Mouse (Mus musculus) embryo, embryonic 10.5 days (tissue): ENCODE results near the gene Tspyl4.

Source experiments
- DNase-seq: peaks from one replicate; pipeline ENCODE4 v3.0.0-alpha.2; 2015; ENCODE audit warnings: low spot score

The Tspyl4 gene

DNA sequence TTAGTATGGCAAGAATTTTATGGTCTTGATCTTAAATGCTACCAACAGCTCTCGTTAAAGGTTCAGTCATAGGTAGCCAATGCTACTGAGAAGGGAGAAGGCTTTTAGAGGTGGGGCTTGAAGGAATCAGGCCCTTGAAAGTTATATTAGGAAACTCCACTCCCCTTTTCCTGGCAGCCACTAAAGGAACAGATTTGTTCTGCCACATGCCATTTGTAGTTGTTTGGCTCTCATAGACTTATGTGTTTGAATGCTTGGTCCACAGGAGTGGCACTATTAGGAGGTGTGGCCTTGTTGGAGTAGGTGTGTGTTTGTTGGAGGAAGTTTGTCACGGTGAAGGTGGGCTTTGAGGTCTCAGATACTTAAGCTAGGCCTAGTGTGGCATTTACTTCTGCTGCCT is 23.6 kb downstream of the Tspyl4 start:
- DNase-seq: no peak

DNA sequence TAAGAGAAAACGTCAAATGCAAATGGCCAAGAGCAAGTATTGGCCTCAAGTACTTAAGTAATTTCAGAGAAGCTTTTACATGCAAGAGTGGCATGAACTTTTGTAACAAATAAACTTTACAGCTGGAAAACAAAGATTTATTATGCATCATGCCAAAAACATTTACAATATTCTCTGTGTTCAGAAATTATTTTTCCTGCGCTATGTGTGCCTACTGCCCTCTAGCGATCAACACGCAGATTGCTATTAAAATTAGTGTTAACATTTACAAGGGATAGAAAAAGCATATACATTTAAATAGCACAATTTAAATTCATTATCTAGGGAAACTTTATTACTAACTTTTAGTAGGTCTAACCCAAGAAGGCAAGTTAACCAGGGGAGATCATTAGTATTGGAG is 29.5 kb downstream of the Tspyl4 start:
- peak; percentile 53 for DNase-seq

DNA sequence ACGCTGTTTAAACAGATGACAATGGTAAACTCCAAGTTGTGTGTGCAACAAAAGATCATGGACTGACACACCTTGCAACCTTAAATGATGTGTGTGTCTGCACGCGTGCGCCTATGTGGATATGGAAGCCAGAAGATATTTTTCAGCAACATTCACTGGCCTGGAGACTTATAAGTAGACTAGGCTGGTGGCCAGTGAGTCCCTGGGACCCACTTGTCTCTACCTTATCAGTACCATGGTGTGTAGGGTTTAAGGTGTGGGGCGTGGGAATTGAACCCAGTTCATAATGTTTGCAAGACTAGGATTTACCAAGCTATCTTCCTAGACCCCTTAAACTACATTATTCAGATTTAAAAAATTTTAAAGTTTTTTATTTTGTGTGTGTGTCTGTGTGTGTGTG is 29.9 kb downstream of the Tspyl4 start:
- DNase-seq: no peak

DNA sequence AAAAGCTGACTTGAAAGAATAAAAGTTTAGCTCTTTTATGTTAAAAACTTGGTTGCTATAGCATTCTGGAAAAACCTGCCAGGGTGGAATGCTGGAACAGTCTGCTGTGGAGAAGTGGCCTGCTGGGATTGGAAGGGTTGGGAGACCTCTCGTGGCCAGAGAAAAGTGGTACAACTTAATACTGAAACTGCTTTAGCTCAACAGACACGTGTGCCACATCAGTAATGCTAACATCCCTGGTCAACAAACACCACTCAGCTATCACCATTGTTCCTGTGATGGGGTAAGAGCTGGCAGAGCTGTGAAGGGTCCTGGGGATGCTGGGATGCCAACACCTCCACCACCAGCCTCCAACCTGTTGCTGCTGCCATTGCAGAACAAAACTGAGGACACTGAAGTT is 31.1 kb downstream of the Tspyl4 start:
- peak; percentile 75 for DNase-seq

DNA sequence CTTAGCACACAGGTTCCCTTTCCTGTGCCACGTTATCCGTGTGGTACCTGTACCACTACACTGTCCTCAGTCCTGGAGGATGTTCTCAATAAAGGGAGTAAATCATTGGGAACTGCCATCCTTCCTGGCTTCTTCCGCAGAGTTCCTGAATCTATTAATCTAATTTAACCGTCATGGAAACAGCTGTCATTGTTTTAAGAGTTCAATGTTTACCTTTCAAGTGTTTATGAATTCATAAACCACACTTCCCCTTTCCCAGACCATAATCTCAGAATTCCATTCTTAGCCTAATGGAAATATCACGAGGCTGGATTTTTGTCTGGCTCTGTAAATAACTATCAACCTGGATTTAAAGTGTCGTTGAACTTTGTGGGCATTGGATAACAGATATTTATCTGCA is 43.8 kb downstream of the Tspyl4 start:
- DNase-seq: no peak

DNA sequence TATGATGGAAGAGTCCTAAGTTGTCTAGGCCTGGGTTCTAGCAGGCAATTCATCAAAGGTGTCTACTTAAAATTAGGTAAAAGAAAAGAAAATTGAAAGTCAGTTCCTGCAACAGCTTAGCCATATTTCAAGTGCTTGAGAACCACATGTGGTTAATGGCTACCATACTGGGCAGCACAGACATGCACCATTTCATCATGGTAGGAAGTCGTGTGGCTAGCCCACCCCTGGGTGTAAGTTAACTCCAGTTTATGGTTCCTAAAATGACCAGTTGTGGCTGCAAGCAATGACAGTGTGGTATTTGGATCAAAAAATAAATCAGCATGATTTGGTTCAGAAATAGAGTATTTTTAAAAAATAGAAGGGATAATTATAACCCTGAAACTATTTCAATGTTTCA is 44.6 kb downstream of the Tspyl4 start:
- no peak for DNase-seq
